Mouse (Mus musculus) midbrain, postnatal 0 days (tissue): ENCODE data around the gene Map3k11. TPM values are rescaled to one million over a fixed set of nuclear protein-coding genes. Genes with fewer than 3 reads are reported as not detected.

Source experiments
- ATAC-seq: fragments of 200-750 bp; cut with Nextera tagmentation; 2 replicates; pipeline ENCODE4 v1.8.0; 2017; ENCODE audit warnings: moderate number of reproducible peaks, mild to moderate bottlenecking, moderate TSS enrichment, moderate library complexity; ENCODE audit not compliant: low FRiP score
- DNase-seq: peaks from one replicate; pipeline ENCODE4 v3.0.0-alpha.2; 2015; ENCODE audit warnings: low spot score
- H3K27ac ChIP-seq: fragments of 300-500 bp; sonication (generic); 2 replicates; pipeline ENCODE4 v1.5.1; 2014; ENCODE audit warnings: low read depth, mild to moderate bottlenecking, low read length, mixed read lengths
- H3K27me3 ChIP-seq: fragments of 300-500 bp; sonication (generic); 2 replicates; pipeline ENCODE4 v1.6.1; 2014; ENCODE audit warnings: low read length, control low read depth, mixed read lengths; ENCODE audit not compliant: insufficient read depth
- H3K36me3 ChIP-seq: fragments of 300-500 bp; sonication (generic); 2 replicates; pipeline ENCODE4 v1.6.1; 2014; ENCODE audit warnings: low read length, control low read depth, mixed read lengths; ENCODE audit not compliant: insufficient read depth
- H3K4me1 ChIP-seq: fragments of 300-500 bp; sonication (generic); 2 replicates; pipeline ENCODE4 v1.6.1; 2014; ENCODE audit warnings: mild to moderate bottlenecking, control low read depth, antibody characterized with exemption, low read length, mixed read lengths; ENCODE audit not compliant: insufficient read depth
- H3K4me2 ChIP-seq: fragments of 300-500 bp; sonication (generic); 2 replicates; pipeline ENCODE4 v1.6.1; 2014; ENCODE audit warnings: low read depth, mild to moderate bottlenecking, low read length, mixed read lengths; ENCODE audit not compliant: poor library complexity, severe bottlenecking
- H3K4me3 ChIP-seq: fragments of 300-500 bp; sonication (generic); 2 replicates; pipeline ENCODE4 v1.5.1; 2014; ENCODE audit warnings: low read depth, mild to moderate bottlenecking, low read length, moderate library complexity
- H3K9ac ChIP-seq: fragments of 300-500 bp; sonication (generic); replicated peaks from 2 replicates; pipeline ENCODE4 v1.6.1; 2014; ENCODE audit warnings: mild to moderate bottlenecking, low read length, moderate library complexity, mixed read lengths; ENCODE audit not compliant: poor library complexity, severe bottlenecking
- H3K9me3 ChIP-seq: fragments of 300-500 bp; sonication (generic); 2 replicates; pipeline ENCODE4 v1.6.1; 2016; ENCODE audit warnings: low read length, control low read depth
- CTCF ChIP-seq: IDR thresholded peaks from 2 replicates; pipeline ENCODE4 v1.5.1; 2016; ENCODE audit warnings: antibody characterized with exemption, mild to moderate bottlenecking
- WGBS: fragments of 180-500 bp; shearing (Covaris S2); extraction: QIAGEN DNeasy Blood & Tissue Kit; methylation state at CpG from one replicate; pipeline ENCODE4 v1.1.7; 2014; 5-methylcytosine and 5-hydroxymethylcytosine counted together
- polyA plus RNA-seq: library from polyadenylated mRNA; unstranded; fragments of >200 nt; fragmentation: Nextera tagmentation; extraction: Ambion mirVana; gene quantifications from 2 replicates; pipeline ENCODE4 v1.2.1, GENCODE M21; 2015
- total RNA-seq: library from RNA; depleted of rRNA; stranded (reverse); fragments of >200 nt; gene quantifications from 2 replicates; pipeline ENCODE4 v1.2.3, GENCODE M21; 2014

Map3k11 gene
- total and polyA plus RNA-seq, 2 experiments from 2014 or later = 9.6 to 24.0 TPM

DNA sequence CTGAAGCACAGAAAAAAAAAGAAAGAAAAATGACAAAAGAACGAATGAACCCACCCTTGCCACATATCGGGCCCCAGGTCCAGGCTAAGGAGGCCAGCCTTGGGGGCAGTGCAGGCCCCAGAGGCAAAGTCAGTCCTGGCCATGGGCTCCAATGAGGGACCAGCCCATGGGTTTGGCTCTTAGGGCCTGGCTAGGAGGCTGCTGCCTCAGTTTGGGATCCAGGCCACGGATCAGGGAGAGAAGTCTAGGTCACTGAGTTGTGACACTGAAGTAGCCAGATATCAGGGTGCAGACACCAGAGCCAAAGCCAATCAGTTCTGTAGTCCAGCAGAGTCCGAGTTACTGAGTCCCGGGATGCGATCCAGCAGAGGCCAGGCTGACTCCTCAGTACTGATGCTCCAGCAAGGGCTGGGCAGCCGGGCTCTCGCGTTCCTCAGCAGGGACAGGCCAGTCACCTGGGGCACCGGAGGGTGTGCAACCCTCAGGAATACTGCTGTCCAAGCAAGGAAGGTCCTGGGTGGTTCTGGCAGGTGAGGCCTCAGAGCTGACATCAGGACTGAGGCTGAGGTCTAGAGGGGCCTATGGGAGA is 23.8 kb upstream of the Map3k11 start:
- 92% methylated on average over 10 of the region's 10 CpGs for WGBS
- TF ChIP-seq CTCF = no peak
- no peaks in the 10 kb centered on the region for H3K27me3 ChIP-seq
- no peaks in the 10 kb centered on the region for H3K9me3 ChIP-seq
- H3K4me3 ChIP-seq = no peak overlapping the region
- ATAC-seq = no peak
- H3K36me3 ChIP-seq = peaks cover 40% of the 10 kb centered on the region
- DNase-seq = no peak
- H3K27ac ChIP-seq = no peak overlapping the region
- no peak overlapping the region for H3K4me2 ChIP-seq
- H3K4me1 ChIP-seq = no peaks in the 10 kb centered on the region
- H3K9ac ChIP-seq = no peak overlapping the region

DNA sequence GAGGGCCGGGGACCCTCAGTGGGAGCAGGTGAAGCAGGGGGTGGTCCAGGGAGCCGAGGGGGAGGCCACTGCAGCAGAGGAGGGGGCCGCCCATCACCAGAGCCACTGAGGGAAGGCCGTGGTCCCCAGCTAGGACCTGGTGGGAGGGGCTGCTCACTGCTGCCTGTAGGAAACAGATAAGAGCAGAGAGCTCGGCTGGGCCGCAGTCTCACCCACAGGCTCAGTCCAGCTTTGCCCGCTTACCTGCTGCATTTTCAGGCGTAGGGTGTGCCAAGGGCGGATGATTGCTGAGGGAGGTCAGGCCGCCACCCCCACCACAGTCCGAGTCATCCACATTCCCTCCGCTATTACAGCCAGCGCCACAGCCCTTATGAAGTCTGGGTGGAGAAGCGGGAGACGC is 23.1 kb upstream of the Map3k11 start:
- no peak for TF ChIP-seq CTCF
- ATAC-seq (no peak), DNase-seq (no peak)
- H3K4me3 ChIP-seq = no peak overlapping the region
- no peaks in the 10 kb centered on the region for H3K27me3 ChIP-seq
- peaks cover 47% of the 10 kb centered on the region for H3K36me3 ChIP-seq
- H3K4me1 ChIP-seq = no peaks in the 10 kb centered on the region
- WGBS = 94% methylated on average over 15 of the region's 15 CpGs
- H3K27ac ChIP-seq = no peak overlapping the region
- H3K4me2 ChIP-seq = no peak overlapping the region
- no peak overlapping the region for H3K9ac ChIP-seq
- H3K9me3 ChIP-seq = no peaks in the 10 kb centered on the region

DNA sequence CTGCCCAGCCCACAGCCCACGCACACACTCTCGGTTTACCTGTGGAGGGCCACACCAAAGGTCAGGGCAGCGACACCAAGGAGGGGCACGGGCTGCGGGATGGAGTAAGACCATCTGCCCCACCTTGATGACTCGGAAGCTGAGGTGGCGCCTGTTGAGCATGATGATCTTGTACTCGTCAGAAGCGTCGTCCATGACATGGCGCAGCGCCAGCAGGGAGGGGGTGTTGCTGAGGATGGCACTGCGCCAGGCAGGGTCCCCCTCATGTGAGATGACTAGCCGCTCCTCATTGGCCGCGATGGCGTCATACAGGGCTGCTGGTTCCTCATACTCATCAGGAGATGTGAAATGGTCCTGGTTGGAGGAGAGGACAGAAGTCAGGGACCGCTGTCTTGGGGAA is 22.2 kb upstream of the Map3k11 start:
- H3K27ac ChIP-seq = no peak overlapping the region
- no peak for ATAC-seq
- no peaks in the 10 kb centered on the region for H3K4me1 ChIP-seq
- no peaks in the 10 kb centered on the region for H3K27me3 ChIP-seq
- peaks cover 55% of the 10 kb centered on the region for H3K36me3 ChIP-seq
- H3K9ac ChIP-seq = no peak overlapping the region
- no peak for DNase-seq
- no peak overlapping the region for H3K4me3 ChIP-seq
- WGBS = 94% methylated on average over 18 of the region's 18 CpGs
- TF ChIP-seq CTCF = no peak
- H3K9me3 ChIP-seq = no peaks in the 10 kb centered on the region
- no peak overlapping the region for H3K4me2 ChIP-seq

DNA sequence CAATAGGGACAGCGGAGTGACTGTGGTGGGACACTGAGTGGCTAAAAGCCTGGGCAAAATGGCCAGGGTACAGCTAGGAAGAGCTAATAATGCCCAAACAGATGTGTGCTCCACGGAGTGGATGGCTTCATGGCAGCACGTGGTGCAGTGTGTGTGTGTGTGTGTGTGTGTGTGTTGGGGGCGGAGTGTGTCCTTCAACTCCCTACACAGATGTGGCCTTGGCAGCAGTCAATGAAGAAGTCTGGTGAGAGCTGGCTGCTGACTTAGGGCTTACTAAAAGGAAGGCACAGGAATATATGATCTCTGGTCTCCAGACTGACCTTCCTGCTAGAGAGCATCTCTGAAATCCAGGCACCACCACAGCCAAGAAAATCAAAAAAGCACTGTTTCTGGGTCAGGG is 20.2 kb upstream of the Map3k11 start:
- WGBS = 91% methylated on average over 4 of the region's 4 CpGs
- Histone ChIP-seq H3K36me3 (peaks cover 75% of the 10 kb centered on the region), H3K27me3 (no peaks in the 10 kb centered on the region), H3K9ac (no peak overlapping the region), H3K4me1 (no peaks in the 10 kb centered on the region), H3K9me3 (no peaks in the 10 kb centered on the region), H3K4me3 (no peak overlapping the region), H3K4me2 (no peak overlapping the region), H3K27ac (no peak overlapping the region)
- DNase-seq = no peak
- no peak for TF ChIP-seq CTCF
- no peak for ATAC-seq

DNA sequence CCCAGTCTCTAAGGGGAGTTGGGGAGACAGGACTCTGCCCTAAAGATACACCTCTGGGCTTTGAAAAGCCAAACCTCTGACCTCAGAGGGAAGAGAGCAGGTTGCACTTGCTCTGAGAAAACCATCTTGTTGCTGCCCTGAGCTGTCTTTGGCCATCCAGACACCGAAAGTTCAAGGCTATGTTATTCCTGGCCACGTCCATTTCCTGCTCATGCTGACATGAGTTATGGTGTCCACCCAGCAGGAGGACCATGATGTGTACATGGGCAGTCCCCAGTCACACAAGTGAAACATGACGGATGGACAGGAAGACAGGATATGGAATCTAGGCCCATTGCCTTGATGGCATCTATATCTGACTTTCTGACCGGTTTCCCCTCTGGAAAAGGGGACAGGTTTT is 8.1 kb upstream of the Map3k11 start:
- no peak for TF ChIP-seq CTCF
- 89% methylated on average over 4 of the region's 4 CpGs for WGBS

DNA sequence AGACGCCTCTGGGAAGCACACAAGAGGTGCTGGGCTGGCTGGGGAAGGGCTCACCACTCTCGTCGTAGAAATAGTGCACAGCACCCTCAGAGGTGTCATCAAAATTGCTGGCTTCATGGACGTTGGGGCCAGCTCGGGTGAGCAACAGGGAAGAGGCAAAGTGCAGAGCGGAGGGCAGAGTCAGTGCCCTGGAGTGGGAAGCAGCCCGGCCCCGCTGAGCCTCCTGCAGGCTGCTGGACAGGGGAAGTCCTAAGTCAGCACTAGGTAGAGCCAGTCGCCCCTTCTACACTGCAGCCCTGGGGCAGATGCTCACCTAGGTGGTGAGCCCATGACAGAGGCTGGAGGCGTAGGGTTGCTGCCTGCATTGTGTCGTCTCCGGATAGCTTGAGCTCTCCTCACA is 4.3 kb upstream of the Map3k11 start:
- Histone ChIP-seq H3K4me3 (no peak overlapping the region), H3K9ac (no peak overlapping the region), H3K9me3 (no peaks in the 10 kb centered on the region), H3K36me3 (peaks cover 75% of the 10 kb centered on the region), H3K4me2 (no peak overlapping the region), H3K4me1 (peaks cover 5% of the 10 kb centered on the region), H3K27ac (no peak overlapping the region), H3K27me3 (no peaks in the 10 kb centered on the region)
- WGBS = 95% methylated on average over 12 of the region's 12 CpGs
- DNase-seq = no peak
- no peak for TF ChIP-seq CTCF
- no peak for ATAC-seq

More for the DNA sequence above, 8.1 kb upstream of the Map3k11 start:
- no peak overlapping the region for H3K27ac ChIP-seq
- H3K9ac ChIP-seq = no peak overlapping the region
- peaks cover 89% of the 10 kb centered on the region for H3K36me3 ChIP-seq
- H3K4me2 ChIP-seq = no peak overlapping the region
- no peak for DNase-seq
- H3K4me1 ChIP-seq = no peaks in the 10 kb centered on the region
- no peaks in the 10 kb centered on the region for H3K27me3 ChIP-seq
- H3K4me3 ChIP-seq = no peak overlapping the region
- no peaks in the 10 kb centered on the region for H3K9me3 ChIP-seq
- no peak for ATAC-seq
